Mouse (Mus musculus) ES-Bruce4 (cell line): ENCODE data around the gene Kcnip3. TPM values are rescaled to one million over a fixed set of nuclear protein-coding genes. Genes with fewer than 3 reads are reported as not detected.

Experiments
- H3K27ac ChIP-seq: 2 replicates; pipeline ENCODE4 v1.5.1; 2012; ENCODE audit warnings: low read length, inconsistent platforms; ENCODE audit not compliant: insufficient read depth
- H3K27me3 ChIP-seq: 2 replicates; pipeline ENCODE4 v1.6.1; 2012; ENCODE audit warnings: mild to moderate bottlenecking, low read length, inconsistent platforms; ENCODE audit not compliant: control insufficient read depth, poor library complexity, insufficient read depth, severe bottlenecking
- H3K36me3 ChIP-seq: 2 replicates; pipeline ENCODE4 v1.6.1; 2012; ENCODE audit warnings: inconsistent platforms, mild to moderate bottlenecking, low read length, moderate library complexity; ENCODE audit not compliant: control insufficient read depth, poor library complexity, insufficient read depth, severe bottlenecking
- H3K4me1 ChIP-seq: one replicate; pipeline ENCODE4 v1.8.1; 2011; ENCODE audit warnings: low read length; ENCODE audit not compliant: control insufficient read depth, insufficient read depth
- H3K4me3 ChIP-seq: 2 replicates; pipeline ENCODE4 v1.5.1; 2011; ENCODE audit warnings: low read depth, mild to moderate bottlenecking, low read length
- H3K9ac ChIP-seq: 2 replicates; pipeline ENCODE4 v1.6.1; 2012; ENCODE audit warnings: low read depth, mild to moderate bottlenecking, inconsistent platforms; ENCODE audit not compliant: poor library complexity, severe bottlenecking
- H3K9me3 ChIP-seq: replicated peaks from 2 replicates; pipeline ENCODE4 v1.6.1; 2012; ENCODE audit warnings: mild to moderate bottlenecking, low read length, inconsistent platforms; ENCODE audit not compliant: control insufficient read depth, poor library complexity, insufficient read depth, severe bottlenecking
- CTCF ChIP-seq: IDR thresholded peaks from one replicate; pipeline ENCODE4 v1.8.1; 2011; ENCODE audit warnings: low read depth, low read length
- EP300 ChIP-seq: IDR thresholded peaks from 2 replicates; pipeline ENCODE4 v1.6.1; 2011; ENCODE audit warnings: low read depth, low read length; ENCODE audit not compliant: insufficient read depth
- POLR2A ChIP-seq: IDR thresholded peaks from one replicate; pipeline ENCODE4 v1.8.1; 2011; ENCODE audit warnings: low read length; ENCODE audit not compliant: insufficient read depth
- polyA plus RNA-seq: library from polyadenylated mRNA; stranded (reverse); fragments of >200 nt; gene quantifications from 2 replicates; pipeline ENCODE4 v1.2.4, GENCODE M21; 2011; ENCODE audit warnings: low read depth; ENCODE audit not compliant: missing spikeins, insufficient read depth, insufficient read length

The Kcnip3 gene
- polyA plus RNA-seq, 1 experiment: 2.8 TPM

DNA sequence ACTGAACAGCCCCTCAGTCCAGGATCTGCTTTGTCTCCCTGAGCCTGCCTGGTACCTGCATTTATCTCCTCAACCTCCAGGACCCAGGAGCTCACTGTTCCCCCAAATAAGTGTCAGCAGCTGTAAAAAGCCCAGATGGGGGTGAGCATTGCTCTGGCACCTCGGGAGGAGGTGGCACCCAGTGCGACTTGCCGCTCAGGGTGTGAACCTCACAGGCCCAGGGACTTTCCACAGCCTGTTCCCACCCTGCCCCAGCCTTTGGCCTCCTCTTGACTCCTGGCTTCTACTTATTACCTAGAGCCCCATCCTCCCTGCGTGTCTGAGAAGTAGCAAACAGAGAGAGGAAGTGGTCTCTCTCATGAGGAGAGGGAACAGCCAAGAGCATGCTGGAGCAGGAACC is 16.7 kb downstream of the Kcnip3 start:
- Histone ChIP-seq H3K27me3 (no peaks in the 10 kb centered on the region), H3K9ac (no peak overlapping the region), H3K36me3 (no peaks in the 10 kb centered on the region), H3K27ac (no peak overlapping the region), H3K4me1 (no peaks in the 10 kb centered on the region), H3K4me3 (no peak overlapping the region), H3K9me3 (no peaks in the 10 kb centered on the region)
- TF ChIP-seq EP300: no peak
- no peak for TF ChIP-seq POLR2A
- TF ChIP-seq CTCF: no peak

DNA sequence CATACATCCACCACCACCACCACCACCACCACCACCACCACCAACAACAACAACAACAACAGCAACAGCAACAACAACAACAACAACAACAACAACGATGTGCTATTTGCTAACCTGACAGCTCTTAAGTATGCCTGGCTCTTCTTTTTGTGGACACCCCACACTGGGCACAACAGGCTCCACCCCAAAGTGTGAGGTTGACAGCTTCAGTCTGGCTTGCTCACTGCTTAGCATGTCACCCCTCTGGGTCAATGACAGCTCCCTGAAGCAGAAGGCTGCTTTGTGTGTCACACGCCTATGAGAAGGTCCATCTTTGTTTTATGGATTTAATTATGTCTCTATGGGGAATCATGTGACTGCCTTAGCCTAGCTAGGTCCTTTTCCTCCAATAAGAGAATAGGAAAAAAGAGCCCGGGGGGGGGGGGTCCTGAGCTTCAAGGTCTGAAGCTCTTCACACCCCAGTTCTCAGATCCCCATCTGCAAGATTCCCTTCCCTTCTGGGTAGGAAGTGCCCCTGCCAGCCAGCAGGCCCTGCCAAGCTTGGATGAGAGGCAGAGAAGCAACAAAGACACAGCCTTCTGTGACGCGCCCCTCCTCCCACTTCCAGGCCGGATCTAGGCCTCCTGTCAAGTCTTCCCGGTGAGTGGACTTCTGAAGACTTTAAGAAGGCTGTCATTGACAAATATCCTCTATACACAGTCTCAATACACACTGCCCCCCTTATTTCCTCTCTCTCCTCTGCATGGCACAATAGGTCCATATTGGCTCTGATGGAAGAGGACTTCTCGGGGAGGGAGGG is 17.9 kb downstream of the Kcnip3 start:
- Histone ChIP-seq H3K9ac (no peak overlapping the region), H3K27me3 (no peaks in the 10 kb centered on the region)
- no peak for TF ChIP-seq POLR2A
- no peak for TF ChIP-seq CTCF
- TF ChIP-seq EP300: no peak

DNA sequence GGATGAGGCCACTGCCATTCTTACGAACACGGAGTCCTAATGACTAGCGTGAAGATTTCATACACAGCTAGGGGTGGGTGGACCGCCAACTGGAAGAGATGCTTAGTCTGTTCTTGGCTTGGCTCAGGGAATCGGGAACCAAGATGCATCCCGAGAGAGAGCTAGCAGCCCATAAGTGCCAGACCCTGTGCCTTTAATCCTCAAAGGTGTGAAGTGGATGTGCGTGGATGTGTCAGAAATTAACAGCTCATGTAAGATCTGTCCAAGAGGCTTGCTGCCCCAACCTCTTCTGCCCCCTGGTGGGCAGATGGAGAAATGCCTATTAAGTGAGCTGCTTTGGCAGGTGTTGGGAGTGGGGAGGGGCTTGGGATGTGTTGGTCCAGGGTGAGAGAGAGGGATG is 20.8 kb downstream of the Kcnip3 start:
- Histone ChIP-seq H3K27me3 (no peaks in the 10 kb centered on the region), H3K4me3 (no peak overlapping the region), H3K27ac (no peak overlapping the region), H3K9ac (no peak overlapping the region), H3K4me1 (no peaks in the 10 kb centered on the region), H3K36me3 (no peaks in the 10 kb centered on the region), H3K9me3 (no peaks in the 10 kb centered on the region)
- TF ChIP-seq POLR2A (no peak), CTCF (peak; percentile 84), EP300 (no peak)

More for the DNA sequence above, 17.9 kb downstream of the Kcnip3 start:
- no peak overlapping the region for H3K27ac ChIP-seq
- H3K4me1 ChIP-seq: no peaks in the 10 kb centered on the region
- no peaks in the 10 kb centered on the region for H3K36me3 ChIP-seq
- H3K9me3 ChIP-seq: no peaks in the 10 kb centered on the region
- no peak overlapping the region for H3K4me3 ChIP-seq

DNA sequence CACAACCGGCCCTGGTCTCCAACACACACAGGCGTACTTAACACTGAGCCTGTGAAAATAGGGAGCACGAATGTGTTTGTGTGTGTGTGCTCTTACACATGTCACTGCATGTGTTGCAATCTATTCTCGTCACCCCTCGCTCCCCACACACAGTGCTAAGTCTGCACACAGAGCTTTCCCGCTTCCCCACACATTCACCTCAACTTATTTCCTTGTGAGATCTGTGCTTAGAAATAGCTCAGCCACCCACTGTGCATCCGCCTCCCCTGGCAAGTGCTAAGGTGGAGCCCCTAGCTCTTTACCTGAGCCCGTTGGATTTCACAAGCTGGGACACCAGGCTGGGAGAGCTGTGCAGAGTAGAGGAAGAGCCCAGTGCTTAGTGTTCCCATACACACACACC is 23.1 kb downstream of the Kcnip3 start:
- no peak for TF ChIP-seq CTCF
- TF ChIP-seq EP300: no peak
- TF ChIP-seq POLR2A: no peak
- Histone ChIP-seq H3K9me3 (no peaks in the 10 kb centered on the region), H3K9ac (no peak overlapping the region)

DNA sequence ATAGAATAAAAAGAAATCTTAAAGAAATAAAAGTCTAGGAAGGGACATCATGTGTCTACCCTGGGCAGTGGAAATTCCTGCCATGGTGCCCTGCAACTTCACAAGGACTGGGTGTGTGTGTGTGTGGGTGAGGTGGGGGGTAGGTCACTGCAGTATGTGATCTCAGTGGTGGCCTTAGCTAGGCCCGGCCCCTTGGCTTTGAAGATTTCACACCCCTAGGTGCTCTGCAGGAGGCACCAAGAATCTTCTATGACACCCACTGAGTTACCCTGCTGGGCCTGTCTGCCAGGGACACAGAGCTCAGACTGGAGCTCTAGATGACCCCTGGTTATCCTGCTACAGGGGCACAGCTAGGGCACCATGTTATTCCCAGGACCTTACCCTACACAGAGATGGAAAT is 25.6 kb downstream of the Kcnip3 start:
- Histone ChIP-seq H3K27ac (no peak overlapping the region), H3K36me3 (no peaks in the 10 kb centered on the region), H3K4me1 (no peaks in the 10 kb centered on the region), H3K4me3 (no peak overlapping the region), H3K9me3 (no peaks in the 10 kb centered on the region), H3K27me3 (no peaks in the 10 kb centered on the region), H3K9ac (no peak overlapping the region)
- TF ChIP-seq CTCF (no peak), EP300 (no peak), POLR2A (no peak)

More for the DNA sequence above, 23.1 kb downstream of the Kcnip3 start:
- H3K27me3 ChIP-seq: no peaks in the 10 kb centered on the region
- no peaks in the 10 kb centered on the region for H3K36me3 ChIP-seq
- H3K4me1 ChIP-seq: no peaks in the 10 kb centered on the region
- no peak overlapping the region for H3K27ac ChIP-seq
- H3K4me3 ChIP-seq: no peak overlapping the region

DNA sequence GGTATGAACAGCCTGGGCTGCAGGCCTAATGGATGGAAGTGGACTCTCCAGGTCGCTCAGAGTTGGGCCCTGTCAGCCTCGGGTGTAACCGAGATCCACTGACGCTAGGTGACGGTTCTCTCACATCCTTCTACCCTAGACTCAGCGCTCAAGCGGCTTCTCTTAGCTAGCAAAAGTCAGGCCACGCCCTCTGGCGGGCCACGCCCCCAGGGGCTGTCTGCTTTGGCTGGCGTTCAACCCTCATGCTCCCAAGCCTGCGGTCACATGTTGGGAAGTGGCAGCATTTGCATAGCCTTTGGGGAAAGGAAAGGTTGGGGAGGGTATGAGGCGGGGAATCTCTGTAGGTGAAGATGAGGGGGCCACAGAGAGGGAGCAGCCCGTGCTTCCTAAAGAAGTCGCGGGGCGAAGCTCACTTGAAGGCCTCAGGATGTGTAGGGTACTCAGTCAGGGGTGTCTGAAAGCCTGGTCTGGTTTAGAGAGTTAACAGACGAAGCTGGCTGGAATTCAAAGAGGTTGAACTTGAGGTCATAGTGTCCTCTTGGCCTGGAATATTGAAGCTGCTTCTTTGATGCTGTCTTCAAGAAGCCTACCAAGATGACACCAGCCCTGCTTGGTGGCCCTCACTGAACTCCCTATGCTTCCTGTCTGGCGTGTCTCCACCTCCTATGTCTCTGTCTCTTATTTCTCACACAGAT is 37.3 kb downstream of the Kcnip3 start:
- no peak overlapping the region for H3K27ac ChIP-seq
- TF ChIP-seq EP300 (0 out of 2 replicates have a peak, but pooled peaks have one; percentile 14), CTCF (no peak)
- no peak overlapping the region for H3K9ac ChIP-seq
- peak overlapping the region; percentile 7; the same call in 1 of the 2 replicates for H3K4me3 ChIP-seq
- no peaks in the 10 kb centered on the region for H3K9me3 ChIP-seq
- 0 out of 2 replicates have a peak, but pooled peaks cover 2% of the 10 kb centered on the region for H3K27me3 ChIP-seq
- H3K4me1 ChIP-seq: no peaks in the 10 kb centered on the region
- H3K36me3 ChIP-seq: no peaks in the 10 kb centered on the region
